Mouse (Mus musculus) mature B cell (primary cell): ENCODE data around the gene Ubap1l.
"Not testable (repeated sequence)": the region's sequence is repeated elsewhere in the genome, so short reads cannot be mapped to it uniquely, and the experiment has no call there.

Experiments
- in situ Hi-C: fragments of 300-500 bp; cut with MboI; formaldehyde crosslinking; loops from 2 replicates; pipeline ENCODE4 v1.14.3; 2019

Gene Ubap1l

DNA sequence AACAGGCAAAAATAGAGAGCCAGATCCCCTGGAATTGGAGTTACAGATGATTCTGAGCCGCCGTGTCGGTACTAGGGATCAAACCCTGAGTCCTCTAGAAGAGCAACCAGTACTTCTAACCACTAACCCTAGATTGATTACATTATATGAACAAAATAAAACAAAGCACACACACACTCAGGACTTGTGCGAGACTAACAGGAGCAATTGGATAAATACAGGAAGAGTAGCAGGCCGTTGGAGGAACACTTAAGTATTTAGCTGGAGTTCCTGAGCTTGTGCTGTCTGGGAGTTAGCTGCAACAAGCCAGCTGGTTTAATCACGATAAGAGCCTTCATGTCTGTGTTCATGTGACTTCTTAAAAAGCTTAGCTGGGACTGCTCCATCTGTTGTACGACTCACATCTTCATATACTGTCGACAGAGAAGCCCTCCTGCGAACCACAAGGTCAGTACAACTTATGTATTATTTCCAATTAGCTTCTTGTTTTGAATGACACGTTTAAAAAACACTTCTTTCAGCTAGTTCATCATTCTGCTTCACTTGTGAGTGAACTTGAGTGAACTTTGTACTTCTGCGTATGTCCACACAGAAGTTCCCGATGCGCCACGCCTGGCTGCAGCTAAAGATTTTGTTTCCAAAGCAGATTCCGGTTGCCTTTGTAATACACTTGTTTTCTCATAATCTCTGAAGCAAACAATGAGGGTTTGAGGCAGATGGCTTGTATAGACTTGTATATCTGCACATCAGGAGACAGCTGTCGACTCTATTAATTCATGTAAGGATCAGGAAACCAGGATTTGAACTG is at the start of gene Ubap1l:
TSS of gene Ubap1l (plus strand) at position 401 of the 808 bp plus-strand sequence.
- in situ Hi-C loops, result no loop called here

DNA sequence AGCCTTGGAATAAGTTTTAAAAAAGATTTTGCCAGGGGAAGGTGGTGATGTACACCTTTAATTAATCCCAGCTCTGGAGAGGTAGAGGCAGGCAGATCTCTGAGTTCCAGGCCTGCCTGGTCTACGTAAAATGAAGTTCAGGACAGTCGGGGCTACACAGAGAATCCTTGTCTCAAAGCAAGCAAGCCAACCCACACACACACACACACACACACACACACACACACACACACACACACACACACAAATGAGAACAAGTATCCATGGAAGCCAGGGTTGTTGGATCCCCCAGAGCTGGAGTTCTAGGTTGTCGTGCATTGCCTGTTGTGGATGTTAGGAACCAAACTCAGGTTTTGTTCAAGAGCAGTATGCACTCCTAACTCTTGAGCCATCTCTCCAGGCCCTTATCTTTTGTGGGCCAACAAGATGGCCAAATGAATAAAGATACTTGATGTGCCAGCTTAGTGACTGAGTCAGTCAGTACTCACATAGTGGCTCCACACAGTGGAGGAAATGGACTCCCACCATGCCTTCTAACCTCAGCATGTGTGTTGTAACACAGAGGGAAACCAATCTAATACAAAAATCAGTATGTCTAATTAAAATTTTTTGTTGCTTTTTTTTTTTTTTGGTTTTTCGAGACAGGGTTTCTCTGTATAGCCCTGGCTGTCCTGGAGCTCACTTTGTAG is 48.0 kb upstream of the Ubap1l start:
- in situ Hi-C loops, result no loop called here

DNA sequence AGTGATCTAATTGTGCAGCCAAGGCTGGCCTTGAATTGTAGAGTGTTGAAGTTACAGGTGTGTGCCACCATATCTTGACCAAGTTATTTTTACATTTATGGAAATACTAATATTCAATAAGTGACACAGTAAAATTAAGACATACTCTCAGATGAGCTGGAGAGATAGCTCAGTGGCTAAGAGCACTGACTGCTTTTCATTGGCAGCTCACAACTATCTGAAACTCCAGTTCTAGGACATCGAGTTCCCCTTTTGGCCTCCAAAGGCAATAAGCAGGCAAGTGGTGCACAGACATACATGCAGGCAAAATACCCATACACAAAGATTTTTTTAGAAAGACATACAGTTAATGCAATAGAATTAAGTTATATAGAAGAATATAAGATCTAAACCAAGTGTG is 47.0 kb upstream of the Ubap1l start:
- in situ Hi-C loops, result no loop called here

DNA sequence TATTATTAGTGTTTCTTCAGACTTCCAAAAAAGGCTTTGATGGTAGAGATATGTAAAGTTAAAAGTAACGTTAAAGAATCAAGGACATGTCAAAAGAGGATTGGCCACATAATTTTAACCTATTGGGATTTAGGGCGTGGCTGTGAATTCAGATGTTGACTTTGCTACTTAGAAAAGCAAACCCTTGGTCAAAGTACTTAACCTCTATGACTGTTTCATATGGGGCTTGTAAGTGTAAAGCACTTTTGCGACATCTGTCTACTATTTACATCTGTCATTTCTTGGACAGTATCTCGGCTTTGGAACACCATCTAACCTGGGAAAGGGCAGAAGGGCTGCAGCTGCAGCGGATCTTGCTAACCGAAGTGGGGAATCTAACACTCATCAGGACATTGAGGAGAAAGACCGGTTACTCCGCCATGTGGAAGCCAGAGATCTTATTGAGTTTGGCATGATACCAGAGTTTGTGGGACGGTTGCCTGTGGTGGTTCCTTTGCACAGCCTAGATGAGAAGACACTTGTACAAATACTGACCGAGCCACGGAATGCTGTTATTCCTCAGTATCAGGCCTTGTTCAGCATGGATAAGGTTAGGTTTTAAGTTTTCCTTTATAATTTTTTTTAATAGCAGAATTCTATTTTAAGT is 38.5 kb upstream of the Ubap1l start:
- in situ Hi-C loops, result no loop called here

DNA sequence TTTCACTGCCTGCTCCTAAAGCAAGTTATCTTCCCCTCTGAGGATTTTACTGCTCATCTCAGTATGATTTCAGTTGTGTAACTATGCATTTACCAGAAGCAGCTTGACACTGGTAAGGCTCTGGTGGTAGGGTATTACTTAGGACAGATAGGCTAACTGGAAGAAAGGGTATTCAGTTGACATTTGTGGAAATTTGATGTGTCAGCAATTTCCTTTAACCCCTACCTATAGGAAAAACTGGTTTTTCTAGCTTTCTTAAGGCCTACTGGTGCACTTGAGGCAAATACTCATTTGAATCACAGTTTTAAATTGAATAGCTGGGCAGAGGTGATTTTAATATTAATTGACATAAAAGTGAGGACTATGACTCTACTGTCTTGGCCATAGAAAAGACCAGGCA is 34.9 kb upstream of the Ubap1l start:
- in situ Hi-C loops, result no loop called here

DNA sequence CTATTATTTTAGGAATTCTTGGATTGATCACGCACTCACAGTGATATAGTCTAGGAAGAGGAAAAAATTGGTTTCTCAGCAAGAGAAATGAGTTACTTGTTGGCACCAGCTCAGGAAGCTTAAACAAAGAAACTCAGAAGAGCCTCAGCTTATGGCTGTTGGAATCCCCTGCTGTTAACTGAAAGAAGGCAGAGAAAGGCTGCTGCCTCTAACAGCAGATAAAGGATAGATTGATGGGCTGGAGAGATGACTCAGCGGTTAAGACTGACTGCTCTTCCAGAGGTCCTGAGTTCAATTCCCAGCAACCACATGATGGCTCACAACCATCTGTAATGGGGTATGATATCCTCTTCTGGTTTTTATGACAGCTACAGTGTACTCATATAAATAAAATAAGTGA is 33.5 kb upstream of the Ubap1l start:
- in situ Hi-C loops, result no loop called here

DNA sequence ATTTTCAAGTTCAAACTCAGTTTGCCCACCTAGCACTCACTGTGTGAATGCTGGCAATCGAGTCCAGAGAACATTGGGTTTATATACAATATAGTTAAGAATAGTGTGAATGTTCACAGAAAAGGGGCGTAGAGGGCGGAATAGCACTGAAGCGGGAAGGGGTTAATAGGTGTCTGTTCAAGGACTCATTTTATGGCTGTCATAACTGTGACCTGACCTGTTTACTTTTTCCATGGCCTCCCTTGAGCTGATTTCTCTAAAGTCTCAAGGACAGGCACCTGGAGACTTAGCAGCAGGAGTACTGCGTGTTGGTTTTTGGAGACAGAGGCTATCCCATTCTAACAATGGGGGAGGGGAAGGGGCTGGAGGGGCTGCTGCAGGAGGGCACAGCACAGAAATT is 26.9 kb upstream of the Ubap1l start:
- in situ Hi-C loops, result no loop called here

DNA sequence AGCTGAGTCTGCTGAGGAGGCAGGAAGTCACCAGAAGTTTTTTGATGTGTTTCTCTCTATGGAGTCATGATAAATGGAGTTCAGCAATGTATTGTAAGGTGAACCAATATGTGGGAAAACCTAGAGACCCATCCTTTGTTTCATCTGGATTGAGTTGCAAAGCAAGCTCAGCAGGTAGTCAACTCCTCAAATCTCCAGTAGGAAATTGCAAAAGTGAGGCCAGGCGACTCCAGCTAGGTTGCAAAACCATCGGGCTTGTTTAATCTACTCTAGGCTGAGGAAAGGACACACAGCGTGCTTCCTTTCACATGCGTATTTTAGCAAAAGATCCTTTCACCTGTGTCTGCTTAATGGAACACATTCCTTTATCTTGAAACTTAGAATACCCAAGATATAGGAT is 21.7 kb upstream of the Ubap1l start:
- in situ Hi-C loops, result no loop called here

DNA sequence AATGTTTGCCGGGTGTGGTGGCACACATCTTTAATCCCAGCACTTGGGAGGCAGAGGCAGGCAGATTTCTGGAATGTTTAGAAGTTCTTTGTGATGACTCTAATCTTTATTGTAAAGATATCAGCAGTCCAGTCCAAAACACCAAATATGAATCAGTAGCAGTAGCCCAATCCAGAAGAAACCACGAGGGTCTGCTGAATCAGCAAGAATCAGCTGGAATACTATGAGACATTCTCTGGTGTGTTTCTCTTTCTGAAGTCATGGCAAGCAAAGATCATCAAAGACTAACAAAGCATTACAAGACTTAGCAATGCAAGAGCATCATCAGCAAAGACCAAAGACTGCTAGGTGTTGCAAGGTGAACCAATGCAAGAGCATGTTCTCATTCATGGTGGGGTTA is 20.4 kb upstream of the Ubap1l start:
- in situ Hi-C loops, result no loop called here

DNA sequence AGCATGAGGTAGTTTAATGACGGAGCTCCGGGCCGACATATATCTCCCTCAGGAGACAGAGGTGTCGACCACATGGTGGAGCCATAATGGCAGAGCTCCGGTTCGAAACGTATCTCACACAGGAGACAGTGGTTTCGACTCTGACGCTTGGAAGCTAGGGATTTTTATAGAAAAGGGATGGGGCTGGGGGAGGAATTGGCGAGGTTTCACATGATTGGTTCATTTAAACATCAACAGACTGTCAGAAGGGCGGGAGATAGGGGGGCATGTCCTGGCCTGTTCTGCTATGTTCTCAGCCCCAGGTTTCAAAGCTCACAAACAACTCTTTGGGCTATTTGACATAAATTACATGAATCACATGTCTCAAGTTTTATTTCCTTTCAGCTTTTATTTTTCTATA is 15.4 kb upstream of the Ubap1l start:
- in situ Hi-C loops, result not testable (repeated sequence)

DNA sequence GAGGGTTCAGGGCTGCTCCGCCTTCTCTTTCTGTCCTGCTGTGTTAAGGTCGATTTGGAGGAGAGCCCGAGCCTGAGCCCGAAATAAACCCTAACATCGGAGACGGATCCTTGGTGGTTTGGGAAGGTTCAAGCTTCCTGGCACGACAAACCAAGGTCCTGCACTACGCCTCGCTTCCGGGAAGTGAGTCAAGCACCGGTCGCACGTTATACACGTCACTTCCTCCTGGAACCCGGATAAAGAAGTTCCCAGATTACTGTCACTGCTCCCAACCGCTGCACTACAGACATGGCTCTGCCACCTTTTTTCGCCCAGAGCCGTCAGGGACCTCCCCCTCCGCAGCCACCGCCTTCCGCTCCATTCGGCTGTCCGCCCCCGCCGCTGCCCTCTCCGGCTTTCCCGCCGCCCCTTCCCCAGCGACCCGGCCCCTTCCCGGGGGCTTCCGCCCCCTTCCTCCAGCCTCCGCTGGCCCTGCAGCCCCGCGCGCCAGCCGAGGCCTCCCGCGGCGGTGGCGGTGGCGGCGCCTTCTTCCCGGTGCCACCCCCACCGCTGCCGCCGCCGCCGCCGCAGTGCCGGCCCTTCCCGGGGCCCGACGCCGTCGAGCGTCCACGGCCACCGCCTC is 14.9 kb upstream of the Ubap1l start, which contains the start of gene Pdcd7:
TSS of gene Pdcd7 (plus strand) at position 251 of the 622 bp plus-strand sequence.
- in situ Hi-C loops, result no loop called here

DNA sequence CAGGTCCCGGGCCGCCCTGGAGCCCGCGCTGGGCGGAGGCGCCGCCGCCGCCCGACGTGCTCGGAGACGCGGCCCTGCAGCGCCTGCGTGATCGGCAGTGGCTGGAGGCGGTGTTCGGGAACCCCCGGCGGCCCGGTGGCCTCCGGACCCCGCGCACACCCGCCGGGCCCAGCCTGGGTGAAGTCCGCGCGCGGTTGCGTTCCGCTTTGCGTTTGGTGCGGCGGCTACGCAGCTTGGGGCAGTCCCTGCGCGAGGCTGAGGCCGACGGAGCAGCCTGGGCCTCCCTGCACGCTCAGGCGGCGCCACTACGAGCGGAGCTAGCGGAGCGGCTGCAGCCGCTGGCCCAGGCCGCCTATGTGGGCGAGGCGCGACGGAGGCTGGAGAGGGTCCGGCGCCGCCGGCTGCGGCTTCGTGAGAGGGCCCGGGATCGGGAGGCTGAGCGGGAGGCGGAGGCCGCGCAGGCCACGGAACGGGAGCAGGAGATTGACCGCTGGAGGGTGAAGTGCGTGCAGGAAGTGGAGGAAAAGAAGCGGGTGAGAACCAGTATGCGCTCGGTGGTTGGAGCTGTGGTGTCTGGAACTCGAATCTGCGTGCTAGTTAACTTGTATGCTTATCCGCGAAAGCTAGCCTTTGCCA is 14.2 kb upstream of the Ubap1l start:
- in situ Hi-C loops, result no loop called here

DNA sequence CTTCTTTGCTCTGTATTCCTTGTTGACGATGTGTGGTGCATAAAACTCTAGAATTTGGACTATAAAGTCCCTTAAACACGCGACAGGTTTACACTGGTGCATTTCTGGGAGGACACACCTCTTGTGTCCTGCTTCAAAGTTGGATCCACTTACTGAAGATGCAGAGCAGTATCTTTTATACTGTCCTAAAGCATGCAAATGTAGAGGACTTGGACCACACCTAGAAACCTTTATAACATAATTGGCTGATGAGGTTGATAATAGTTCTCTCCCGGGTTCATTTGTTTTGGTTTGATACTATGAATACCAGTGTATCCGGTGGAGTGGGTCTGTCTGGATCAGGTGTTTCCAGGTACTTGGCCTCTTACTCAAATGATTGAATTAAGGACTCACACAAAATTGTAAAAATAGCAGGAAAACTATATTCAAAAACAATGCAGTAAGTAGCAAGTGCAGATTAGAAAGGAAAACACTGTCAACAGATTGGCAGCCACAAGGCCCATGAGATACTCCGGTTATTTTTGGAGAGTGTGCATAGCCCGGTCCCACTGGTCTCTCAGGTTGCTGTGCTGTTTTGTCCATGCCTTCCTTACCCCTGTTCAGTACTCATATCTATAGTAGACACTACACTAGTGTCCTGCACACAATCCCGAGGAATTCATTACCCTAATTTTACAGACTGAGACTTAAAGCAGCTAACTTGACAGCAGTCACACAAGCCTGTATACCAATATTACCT is 13.6 kb upstream of the Ubap1l start:
- in situ Hi-C loops, result no loop called here

DNA sequence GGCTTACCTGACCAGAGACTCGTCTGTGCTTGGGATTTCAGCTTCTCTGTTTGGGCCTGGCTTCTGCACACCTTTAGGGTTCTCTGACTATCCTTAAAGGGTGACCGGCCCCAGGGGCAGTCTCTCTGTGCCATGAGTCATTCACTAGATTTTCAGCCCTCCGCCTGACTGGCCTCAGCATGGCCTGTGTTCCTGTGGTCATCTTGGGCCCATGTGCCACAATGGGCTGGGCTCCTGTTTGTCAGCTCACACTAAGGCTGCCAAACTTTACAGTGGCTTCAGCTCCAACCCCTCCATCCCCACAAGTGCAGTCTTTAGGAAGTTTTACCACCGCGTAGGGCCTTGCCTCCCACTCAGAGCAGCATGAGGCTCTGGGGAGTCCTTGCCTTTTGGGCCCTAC is 7.6 kb upstream of the Ubap1l start:
- in situ Hi-C loops, result no loop called here

DNA sequence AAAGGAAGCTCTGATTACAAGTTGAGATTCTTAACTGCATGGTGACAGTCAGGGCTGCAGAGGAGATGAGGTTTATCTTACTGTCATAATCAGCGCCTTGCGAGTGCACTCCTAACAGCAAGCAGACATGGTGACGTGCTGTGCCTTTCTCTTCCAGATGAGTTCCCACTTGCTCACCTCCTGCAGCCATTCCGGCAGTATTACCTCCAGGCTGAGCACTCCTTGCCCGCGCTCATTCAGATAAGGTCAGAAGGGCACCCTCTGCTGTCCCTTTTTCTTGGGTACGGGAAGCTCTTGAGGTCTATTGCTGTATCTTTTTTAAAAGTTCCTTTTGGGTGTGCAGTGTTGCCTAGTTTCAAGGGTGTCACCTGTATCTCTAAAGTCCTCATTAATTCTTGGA is 4.3 kb upstream of the Ubap1l start:
- in situ Hi-C loops, result no loop called here

DNA sequence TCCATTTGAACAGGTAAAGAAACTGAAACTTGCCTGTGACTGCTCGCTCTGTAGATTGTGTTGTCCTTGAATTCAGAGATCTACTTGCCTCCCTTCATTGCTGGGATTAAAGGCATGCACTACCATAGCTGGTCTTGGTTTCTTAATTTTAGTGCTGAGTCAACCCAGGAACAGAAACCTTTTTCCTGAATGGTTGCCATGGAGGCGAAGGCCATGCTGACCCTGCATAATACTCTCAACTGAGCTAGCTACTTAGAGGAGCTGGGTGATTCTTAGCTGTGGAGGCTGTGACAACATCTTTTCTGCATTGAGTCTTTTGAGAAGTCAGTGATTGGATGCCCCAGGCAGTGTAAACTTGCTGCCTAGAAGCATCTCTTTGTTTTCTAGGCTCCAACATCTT is 3.9 kb upstream of the Ubap1l start:
- in situ Hi-C loops, result no loop called here

DNA sequence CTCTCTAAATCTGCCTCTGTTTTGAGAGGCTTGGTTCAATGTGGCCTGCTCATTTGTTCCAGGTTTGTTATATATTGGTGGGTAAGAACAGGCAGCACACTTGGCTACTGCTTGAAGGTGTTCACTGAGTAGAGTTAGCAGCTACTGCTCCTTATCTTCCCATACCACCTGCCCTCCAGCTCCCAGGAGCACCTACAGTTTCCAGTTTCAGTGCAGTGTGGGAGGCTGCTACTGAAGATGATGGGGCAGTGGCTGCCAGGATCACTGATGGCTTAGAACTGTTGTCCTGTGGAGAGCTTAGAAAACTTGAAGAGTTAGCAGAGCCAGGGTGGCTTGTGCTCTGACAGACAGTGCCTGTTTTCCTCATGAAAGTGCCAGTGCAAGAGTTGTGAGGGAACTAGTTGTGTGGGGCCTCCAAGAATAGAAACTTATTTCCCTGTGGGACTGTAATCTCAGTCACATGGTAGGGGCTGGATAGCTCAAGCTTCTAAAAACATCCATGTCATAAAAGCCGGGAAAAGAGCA is 1.8 kb upstream of the Ubap1l start:
- in situ Hi-C loops, result no loop called here

DNA sequence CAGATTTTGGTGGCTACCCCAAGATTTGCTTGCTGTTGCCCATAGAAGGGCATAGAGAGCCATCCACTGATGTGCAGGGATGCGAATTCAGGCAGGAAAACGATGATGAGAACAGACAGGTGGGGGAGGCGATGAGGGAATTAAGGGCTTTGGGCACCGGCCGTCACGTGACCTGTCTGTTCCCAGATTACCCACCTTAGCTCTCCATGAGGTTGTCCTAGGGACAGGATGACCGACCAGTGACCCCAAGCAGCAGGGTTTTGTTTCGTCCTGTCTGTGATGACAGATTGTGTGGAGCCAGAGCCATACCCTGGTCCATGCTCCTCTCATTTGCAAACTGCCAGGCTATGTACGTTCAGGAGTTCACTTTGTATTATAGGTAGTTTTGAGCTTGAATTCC is 2.8 kb downstream of the Ubap1l start:
- in situ Hi-C loops, result no loop called here

DNA sequence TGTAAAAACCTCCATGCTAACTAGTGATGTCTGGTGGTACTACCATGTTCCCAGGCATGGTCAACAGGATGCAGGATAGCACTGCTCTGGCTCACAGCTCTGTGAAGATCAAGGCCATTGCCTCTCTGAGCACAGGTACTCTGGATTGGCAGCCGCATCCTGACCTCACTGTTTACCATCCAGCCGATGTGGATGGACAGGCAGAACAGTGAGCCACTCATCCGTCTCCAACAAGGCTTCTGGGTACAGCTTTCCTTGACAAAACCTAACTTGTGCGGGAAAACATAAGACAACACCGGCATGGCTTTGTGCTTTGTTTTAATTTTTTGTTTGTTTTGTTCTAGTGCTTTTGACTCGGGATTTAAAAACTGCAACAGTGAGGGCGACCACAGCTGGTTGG is 4.9 kb downstream of the Ubap1l start:
- in situ Hi-C loops, result no loop called here

DNA sequence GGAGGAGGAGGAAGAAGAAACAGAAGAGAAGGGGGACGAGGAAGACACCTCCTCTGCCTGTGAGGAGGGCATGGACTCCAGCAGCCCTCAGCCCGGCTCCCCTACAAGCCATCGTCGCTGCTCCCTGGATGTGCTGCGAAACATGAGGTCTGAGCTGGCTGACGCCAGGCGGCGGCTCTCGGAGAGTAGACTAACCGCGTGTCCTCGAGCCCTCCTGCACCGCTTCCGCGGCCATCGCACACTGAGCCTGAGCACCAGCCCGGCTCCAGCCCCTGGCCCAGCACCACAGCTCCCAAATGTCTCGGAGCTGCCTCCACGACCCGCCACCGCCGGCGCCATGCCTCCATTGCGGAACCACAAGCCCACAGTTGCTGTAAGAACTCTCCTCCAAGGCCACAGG is 10.9 kb downstream of the Ubap1l start:
- in situ Hi-C loops, result no loop called here

DNA sequence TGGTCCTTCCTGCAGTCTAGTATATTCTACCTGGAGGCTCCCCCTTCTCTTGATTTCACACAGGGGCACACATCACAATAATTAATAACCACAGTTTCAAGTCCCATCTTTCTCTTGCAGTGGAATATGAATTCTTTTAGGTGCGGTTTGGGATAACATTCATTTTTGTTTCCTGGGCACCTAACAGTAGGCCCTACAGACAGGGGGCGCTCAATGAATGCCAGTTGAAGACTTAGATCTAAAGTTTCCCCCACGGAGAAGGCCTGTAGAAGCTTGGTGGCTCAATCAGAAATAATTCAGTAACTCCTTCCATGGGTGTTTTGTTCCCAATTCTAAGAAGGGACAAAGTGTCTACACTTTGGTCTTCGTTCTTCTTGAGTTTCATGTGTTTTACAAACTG is 11.6 kb downstream of the Ubap1l start:
- in situ Hi-C loops, result no loop called here
